In the genomic region with DNA sequence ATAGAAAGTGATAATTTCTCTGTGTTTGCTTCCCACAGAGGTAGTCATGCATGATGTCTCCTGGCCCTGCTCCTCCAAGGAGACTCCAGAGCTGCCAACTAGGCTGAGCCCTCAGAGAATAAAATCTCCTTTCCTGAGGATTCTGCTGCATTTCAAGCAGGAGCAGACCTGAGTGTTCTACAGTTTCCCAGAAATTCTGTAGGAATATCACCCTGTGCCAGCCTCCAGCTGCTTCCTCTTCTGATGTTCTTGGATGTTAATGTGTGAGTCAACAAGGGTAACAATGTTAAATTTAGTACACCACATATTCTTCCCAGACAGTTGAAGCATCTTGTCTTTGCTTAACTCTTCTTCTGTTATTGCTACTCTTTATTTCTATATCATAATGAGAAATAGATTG, we compare ENCODE assay signal across 5 mouse cellular contexts. TPM values are rescaled to one million over a fixed set of nuclear protein-coding genes. Genes with fewer than 3 reads are reported as not detected.
"Had no signal": no experiment of that assay in that cellular context is flagged by ENCODE, and none has a peak within 500 bp of the region (broad histone marks: within the 10 kb centered on the region; RNA-seq: fewer than 3 reads in every experiment).

TSS of gene Olfr434 (plus strand) at position 149 of the 400 bp plus-strand sequence.

RNA-seq across cellular contexts. Expression of gene Olfr434, which starts in this region (rescaled TPM):
- total RNA-seq: layer of hippocampus, adult 8-10 months; layer of hippocampus, postnatal 14 days; left cerebral cortex, adult 8-10 months; monocyte, adult 5-6 weeks; neutrophil, adult 5-6 weeks had no signal
